Mouse (Mus musculus): ENCODE data around the gene Mex3a.

The Mex3a gene

DNA sequence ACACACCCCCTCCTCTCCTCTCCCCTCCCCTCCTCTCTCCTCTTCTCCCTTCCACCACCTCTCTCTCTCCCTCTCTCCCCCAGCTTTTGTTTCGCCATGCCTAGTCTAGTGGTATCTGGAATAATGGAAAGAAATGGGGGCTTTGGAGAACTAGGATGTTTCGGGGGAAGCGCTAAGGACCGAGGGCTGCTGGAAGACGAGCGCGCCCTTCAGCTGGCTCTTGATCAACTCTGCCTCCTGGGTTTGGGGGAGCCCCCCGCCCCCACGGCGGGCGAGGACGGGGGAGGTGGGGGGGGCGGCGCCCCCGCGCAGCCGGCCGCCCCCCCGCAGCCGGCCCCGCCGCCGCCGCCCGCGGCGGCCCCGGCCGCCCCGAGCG, at the start of gene Mex3a:
TSS of gene Mex3a (plus strand) at position 97 of the 376 bp plus-strand sequence.
- no peak for DNase-seq (ENCODE audit: low spot score in 2 of 2)

DNA sequence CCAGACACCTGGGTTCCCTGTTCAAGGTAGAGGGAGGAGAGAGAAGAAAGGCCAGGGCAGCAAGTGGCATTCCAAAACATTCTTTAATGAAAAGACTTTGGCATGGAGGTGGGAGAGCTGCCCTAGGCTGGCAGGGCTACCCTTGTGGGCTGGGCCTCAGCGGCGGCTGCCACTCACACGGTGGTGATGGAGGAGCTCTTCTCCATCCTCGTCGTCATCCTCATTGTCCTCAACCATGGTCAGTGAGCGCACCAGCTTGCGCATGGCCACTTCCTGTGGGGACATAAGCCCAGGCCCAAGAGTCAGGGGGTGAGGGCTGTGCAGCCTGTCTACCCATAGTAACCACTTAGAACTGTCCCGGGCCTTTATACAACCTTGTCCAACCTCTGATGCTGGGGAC, 49.1 kb upstream of the Mex3a start:
- DNase-seq (ENCODE audit: low spot score in 2 of 2): no peak

DNA sequence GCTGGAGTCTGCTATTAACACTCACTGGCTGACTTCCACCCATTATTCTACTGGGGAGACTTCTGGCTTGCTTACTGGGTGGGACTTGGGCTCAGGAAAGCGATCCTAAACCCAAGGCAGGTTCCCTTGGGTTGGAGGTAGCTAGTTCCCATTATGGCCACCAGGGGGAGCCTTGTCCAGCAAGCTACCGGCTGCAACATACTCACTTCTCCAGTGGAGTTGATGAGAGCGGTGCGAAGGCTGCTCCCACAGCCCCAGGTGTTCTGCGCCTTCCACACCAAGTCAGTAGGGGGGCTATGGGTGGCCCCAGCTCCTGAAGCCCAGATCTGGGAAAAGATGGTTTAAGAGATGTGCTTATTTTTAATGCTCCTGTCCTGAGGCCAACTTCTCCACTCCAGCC, 48.6 kb upstream of the Mex3a start:
- DNase-seq (ENCODE audit: low spot score in 2 of 2): no peak

DNA sequence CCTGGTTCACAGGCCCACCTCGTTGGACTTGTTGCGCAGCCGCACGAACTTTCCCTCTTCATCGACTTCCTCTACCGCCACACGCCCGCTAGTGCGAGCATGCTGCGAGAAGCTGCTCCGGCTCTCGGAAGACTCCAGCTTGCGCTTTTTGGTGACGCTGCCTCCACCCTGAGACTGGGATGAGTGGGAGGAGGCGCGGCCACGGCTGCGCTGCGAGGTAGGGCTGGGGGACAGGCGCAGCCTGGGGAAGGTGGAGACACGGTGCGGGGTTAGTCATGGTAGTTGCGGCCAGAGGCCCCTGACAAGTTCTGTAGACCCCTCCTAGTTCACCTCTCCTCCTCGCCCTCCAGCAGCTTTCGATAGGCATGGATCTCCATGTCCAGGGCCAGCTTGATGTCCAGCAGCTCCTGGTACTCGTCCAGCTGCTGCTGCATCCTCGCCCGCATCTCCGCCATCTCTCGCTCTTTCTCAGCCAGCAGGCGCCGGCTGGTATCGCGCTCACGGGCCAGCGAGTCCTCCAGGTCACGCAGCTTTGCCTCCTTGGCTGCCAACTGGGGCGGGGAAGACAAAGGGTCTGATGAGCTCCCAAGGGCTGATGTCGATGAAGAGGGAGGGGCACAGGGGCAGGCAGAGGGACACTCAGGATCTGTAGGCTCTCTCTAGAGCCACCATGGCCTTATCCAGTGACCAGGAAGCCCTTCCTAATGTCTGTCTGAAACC, 47.4 kb upstream of the Mex3a start:
- no peak for DNase-seq (ENCODE audit: low spot score in 2 of 2)

DNA sequence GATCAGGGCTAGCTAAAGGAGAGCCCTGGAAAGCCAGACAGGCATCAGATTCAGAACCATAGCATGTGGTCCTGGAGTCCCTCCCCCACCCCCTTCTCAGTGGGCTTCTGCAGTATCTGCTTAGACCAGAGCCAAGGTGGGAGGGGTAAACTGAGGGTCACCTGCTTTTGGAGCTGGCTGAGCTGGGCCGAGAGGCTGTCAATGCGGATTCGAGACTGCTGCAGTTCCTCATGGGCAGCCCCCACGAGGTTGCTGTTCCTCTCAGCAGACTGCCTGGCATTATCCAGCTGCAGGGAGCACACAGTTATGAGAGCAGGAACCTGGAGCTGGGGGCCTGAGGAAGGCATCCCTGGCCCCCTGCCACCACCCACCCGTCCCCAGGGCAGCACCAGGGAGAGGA, 46.2 kb upstream of the Mex3a start:
- DNase-seq (ENCODE audit: low spot score in 2 of 2): no peak

DNA sequence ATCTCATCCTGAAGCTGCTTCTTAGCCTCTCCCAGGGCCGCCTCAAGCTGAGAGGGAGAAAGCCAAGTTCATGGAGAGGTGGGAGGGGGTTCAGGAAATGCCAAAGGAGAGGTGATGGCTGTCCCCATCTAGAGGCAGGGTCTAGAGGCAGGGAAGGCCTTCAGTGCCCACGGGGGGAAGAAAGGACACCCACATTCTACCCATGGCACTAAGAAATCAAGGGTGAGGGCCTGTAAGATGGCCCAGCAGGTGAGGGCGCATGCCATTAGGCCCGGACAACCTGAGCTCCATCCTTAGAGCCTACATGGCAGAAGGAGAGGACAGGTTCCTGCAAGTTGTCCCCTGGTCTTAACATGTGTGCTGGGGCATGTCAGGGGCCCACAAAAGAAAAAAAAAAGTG, 45.3 kb upstream of the Mex3a start:
- DNase-seq (ENCODE audit: low spot score in 2 of 2): no peak

DNA sequence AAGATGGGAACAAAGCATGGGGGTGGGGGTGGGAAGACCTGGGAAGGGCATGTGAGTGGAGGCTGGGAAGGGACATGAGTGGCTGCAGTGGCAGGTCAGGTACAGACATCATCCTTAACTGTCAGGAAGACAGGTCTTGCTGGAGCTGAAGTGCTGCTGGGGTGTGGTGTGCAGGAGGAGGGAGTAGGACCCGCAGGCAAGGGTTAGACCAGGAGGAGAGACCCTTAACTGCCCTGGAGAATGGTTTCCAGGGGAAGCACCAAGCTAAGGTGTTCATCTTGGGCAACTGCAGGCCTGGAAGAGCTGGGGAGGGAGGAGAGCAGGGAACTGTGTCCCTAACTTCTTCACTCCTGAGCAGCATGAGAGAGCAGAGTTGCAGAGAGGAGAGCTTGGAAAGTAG, 44.8 kb upstream of the Mex3a start:
- no peak for DNase-seq (ENCODE audit: low spot score in 2 of 2)

DNA sequence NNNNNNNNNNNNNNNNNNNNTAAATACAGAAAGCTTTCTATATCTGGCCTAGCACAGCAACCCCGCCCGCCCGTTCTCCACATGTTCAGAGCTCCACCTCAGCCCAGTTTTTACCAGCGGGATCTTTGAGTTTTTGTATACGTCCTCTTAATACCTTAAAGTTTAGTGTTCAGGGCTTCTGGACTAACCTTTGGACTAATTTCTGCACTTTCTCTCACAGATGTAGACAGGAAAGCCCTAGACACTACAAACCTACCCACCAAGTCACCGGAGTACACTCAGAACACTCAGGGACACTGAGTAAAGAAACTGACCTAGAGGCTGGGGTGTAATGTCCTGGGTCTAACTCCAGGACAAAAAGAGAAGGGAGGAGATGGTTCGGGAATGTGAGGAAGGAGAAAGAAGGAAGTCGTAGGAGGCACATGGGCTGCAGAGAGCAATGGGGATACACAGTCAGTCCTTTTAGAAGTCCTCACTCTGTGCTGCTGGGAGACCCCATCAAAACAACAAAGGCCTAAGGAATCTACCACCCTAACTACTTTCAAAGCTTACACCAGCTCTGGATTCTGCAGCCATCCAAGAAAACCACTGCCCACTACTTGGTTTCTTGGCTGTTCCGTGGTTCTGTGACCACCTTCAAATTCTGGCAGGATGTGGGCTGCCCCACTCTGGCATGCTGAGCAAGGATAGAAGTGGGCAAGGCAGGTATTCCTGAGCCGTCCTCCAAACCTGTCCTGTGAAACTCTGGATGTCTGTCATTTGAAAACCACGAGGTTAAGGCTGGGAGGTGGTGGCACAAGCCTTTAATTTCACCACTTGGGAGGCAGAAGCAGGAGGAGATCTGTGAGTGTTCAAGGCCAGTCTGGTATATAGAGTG, 38.3 kb upstream of the Mex3a start:
- DNase-seq (ENCODE audit: low spot score in 2 of 2): no peak

DNA sequence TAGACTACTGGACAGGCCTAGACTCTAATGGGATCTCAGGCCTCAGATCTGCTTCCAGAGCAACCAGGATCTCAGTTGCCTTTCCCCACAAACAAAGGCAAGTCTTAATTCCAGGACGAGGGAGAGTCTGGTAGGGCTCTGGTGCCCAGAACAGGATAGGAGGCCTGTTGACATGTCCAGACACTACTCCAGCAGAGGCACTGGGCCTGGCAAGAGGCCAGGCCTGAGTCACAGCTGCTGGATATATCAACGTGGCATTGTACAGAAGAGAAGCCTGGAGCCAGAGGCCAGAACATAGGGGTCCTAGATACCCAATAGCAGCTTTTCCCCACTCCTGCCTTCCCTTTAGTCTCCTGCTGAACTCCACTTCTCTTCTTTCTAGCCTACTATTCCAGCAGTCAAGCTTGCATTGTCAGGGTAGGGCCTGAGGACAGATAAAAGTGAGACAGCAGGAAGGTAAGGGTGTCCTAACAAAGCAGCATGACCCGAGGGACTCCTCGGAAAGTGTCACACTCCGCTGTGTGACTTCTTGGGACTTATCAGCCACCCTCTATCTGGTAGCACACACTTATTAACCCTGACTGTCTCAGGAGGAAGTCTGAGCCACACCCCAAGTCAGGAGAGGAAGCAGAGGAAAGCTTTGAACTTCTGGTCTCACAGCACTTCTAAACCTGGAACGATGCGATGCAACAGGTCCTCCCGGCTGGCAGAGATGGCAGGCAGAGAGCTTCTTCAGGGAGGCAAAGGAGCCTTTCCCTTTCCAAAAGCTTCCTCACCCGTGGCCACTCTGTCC, 37.2 kb upstream of the Mex3a start:
- DNase-seq (ENCODE audit: low spot score in 2 of 2): peak in 1 of 2 experiments; percentile 77

DNA sequence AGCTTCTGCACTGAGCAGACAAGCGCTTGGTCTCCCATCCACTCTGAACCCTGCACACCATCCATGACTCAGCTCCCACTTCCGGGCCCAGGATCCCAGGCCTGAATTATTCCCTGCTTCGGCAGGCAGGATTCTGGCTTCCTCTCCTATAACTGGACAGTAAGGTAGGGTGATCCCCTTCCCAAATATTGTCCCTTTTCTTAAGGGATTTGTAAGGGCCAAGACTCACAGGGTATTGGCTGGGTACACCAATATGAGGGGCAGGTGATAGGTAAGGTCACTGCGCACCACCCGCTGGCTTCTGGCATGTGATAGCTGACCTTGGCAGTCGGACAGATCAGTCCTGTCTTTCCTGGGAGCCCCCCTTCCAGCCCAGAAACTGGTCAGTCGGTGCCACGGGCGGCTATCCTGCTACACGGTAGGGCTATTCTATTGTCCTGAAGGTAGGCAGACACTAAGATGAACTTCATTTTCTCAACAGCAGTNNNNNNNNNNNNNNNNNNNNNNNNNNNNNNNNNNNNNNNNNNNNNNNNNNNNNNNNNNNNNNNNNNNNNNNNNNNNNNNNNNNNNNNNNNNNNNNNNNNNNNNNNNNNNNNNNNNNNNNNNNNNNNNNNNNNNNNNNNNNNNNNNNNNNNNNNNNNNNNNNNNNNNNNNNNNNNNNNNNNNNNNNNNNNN, 36.3 kb upstream of the Mex3a start:
- DNase-seq (ENCODE audit: low spot score in 2 of 2): no peak

DNA sequence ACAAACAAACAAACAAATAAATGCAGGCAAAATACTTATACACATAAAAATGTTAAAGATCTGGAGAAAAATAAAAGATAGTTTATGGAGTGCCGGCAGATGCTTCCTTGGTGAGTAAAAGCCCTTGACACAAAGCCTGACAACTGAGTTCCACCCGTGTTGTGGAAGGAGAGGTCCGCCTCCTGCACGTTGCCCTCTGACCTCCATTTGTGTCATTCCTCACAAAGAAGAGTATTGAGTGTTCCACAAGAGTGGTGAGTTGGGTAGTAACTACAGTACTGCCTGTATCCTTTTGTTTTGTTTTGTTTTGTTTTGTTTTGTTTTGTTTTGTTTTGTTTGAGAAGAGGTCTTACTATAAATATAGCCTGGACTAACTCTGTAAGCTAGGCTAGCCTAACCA, 32.6 kb upstream of the Mex3a start:
- no peak for DNase-seq (ENCODE audit: low spot score in 2 of 2)

DNA sequence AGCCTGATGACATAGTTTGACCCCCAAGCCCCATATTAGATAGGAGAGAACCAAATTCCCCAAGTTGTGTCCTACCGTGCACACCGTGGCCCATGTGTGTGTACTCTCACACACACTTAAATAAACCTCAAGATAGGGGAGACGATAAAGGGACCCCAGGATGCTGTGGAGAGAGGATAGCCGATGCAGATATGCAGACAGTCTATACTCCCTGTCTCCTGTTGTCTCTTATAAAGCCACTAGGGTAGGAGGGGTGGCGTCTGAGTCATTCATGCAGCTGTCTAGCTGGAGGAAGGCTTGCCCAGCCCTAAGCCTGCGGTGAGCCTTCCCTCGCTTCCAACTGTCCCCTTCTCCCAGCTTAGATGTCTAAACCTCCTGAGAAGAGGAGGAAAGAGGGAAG, 32.1 kb upstream of the Mex3a start:
- no peak for DNase-seq (ENCODE audit: low spot score in 2 of 2)

DNA sequence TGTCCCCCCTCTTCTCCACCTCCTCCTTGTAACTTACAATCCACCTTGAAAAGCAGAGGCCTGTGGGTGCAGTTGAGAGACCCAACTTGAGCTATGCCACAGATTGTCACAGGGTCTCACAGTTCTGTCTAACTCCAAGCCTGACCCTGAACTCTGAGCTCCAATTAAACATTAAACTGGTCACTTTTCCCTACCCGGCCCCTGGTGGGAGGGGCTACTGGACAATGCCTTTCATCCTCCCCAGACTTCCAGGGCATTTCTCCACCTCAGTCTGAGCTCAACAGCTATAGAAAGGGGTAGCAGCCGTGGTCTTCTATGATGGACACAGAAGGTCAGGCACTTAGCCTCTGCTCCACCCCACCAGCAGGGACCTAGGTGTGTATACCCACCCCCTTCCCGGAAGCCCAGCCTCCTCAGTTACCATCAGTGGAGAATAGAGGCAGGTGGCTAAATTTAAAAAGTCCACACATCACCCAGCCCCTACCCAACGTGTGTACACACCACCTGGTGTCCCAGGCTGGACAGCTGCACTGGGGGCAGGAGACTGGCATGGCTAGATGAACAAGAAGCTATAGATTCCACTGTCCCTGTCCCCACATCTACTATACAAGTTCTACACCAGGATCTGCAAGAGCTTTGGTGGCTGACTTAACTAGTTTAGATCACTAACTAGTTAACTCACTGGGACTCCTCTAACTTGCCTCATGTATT, 31.4 kb upstream of the Mex3a start:
- no peak for DNase-seq (ENCODE audit: low spot score in 2 of 2)

DNA sequence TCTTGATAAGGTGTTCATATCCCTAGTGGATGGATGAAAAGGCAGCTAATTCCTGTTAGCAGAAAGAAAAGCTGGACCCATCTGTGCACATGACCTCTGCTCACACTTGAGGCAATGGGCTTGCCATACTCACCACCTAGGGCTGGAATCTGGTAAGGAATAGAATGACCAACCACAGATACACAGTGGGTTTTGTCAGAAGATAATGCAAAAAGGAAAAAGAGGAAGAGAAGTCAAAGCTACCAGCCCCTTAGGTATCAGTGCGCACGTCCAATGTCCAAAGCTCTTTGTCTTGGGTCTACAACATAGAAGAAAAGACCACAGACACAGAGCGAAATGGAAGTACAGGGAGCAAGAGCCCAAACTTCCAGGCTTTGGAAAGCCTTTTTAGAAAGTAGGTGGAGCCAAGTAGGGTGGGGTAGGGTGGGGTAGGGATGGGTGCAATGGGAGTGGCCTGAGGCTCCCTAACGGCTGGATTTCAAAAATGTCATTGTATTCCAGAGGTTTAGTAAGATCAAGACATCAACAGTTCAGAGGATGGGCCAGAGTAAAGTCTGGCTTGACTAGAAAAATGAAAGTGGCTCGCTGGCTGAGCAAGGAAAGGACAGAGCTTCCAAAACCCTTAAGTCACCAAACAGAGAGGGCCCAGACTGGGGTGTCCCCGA, 30.7 kb upstream of the Mex3a start:
- no peak for DNase-seq (ENCODE audit: low spot score in 2 of 2)

DNA sequence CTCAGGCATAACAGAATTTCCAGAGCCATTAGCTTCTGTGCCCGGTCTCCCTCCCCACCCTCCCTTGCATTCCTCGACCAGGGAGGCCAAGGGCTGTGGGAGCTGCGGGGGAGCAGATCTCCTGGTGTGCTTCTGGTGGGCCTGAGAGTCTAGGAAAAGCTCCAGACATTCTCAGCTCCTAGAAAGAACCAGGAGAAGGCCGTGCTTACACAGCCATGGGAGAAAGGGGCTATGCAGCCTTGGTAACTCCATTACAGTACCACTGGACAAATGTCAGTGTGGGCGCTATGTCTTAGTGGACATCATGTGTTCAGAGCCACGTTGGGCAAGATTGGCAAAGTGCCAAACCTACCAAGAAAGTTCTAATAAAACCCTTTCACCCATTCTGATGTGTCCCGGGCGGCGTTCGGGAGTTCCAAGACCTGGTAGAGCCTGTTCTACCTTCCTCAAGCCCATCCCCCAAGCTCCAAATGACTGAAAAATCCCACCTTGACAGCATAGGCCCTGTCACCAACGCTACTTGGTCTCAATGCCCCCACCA, 30.1 kb upstream of the Mex3a start:
- DNase-seq (ENCODE audit: low spot score in 2 of 2): no peak

DNA sequence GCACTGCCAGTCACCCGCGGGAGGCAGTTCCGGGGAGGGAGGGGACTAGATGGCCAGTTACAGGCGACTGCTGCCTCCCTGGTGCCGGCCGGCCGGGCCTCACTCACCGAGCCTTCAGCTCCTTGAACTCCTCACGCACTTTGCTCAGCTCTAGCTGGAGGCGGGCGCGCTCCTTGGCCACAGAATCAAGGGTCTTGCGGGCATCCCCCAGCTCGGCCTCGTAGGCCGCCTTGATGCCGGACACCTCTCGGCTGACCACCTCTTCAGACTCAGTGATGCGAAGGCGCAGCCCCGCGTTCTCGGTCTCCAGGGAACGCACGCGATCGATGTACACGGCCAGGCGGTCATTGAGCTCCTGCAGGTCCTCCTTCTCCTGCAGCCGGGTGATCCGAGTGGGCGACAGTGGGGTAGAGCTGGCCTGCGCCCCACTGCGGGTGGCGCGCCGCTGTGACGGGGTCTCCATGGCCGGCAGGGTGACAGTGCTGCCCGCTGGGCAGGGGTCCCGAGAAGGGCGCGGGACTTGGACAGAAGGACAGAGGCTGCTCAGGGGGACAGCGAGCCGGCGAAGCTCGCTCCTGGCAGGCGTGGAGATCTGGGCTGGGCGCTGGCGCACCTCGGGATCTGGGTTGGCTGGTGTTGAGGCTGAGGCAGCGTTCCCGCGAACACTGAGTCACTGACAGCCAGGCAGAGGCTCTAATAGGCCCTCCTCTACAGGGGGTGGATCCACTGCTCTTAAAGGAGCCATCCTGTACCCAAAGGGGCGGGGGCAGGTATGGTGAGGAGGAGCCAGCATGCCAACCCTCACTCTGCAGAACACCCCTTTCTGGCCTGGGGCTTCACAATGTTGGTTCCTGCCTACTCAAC, 29.3 kb upstream of the Mex3a start:
- peak; percentile 78 to 91 for DNase-seq (ENCODE audit: low spot score in 2 of 2)

DNA sequence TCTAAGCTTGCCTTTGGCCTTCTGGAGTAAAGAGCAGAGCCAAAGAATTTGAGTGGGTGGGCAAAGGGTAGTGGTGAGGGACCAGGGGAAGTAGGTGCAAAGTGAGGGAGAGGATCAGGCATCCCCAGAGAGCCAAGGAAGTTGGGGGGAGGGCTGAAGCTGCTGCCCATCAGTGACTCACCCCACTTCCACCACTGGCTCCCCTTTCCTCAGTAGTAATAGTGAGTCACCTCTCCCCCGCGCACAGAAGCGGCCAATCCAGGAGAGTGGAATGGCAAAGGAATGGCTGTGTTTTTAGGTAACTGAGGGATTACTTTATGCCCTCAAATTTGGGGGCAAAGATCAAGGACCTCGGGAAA, 28.7 kb upstream of the Mex3a start:
- DNase-seq (ENCODE audit: low spot score in 2 of 2): peak in 1 of 2 experiments; percentile 78

DNA sequence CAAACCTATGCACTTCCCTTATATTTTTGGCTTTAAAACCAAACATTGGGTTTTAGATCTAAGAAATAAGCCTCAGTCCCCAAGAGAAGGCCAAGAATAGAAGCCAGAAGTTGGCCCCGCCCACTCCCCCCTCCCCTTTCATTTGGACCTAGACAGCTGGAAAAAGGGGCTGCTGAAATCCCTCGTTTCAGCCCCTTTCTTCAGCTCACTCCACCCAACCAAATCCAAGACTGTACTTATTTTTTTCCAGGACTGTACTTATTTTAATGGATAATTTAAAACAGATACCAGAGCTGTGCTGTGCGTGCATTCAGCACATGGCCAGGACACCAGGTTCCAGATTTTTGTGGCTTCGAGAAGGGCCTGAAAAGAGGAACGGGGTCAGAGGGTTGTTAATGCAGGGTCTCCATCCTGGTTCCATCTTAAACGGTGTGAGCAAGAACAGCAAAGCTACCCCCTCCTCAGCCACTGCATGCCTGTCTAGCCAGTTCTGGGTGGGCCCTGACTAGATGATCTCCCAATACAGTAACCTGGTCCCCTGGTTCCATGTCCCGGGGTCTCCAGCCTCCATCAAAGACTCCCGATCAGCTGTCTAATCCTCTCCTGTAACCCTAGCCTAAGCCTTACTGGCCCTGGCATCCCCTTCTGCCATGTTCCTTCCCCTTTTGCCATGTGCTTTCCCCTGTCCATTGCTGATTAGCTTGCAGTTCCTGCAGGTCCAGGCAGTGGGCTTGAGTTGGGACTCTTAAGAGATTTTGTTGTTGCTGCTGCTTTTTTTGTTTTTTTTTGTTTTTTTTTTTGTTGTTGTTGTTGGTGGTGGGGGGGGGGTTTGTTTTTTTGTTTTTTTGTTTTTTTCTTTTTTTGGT, 28.1 kb upstream of the Mex3a start:
- DNase-seq (ENCODE audit: low spot score in 2 of 2): no peak

DNA sequence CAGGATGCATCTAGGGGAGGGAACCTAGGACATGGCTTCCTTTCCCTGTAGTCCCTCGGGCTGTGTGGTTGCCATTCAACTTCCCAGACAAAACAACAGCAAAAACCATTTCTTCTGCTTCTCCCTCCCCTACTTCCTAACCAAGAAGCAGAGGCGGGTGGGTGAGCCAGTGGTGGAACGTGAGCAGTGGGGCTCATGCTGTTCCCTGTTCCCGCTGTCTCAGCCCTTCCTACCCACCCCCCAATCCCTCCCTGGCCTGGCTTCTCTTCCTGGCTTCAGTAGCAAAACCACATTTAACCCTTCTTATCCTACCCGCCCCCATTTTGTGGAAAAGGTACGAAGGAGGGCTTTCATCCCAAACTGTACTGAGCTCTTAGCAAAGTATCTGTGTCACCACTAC, 27.1 kb upstream of the Mex3a start:
- DNase-seq (ENCODE audit: low spot score in 2 of 2): no peak
